Mouse (Mus musculus) embryonic fibroblast, embryonic 13.5 days (primary cell): Measurements from ENCODE around the gene Mgat4a.
"Not testable (repeated sequence)": the region's sequence is repeated elsewhere in the genome, so short reads cannot be mapped to it uniquely, and the experiment has no call there.

Source experiments
- CTCF ChIP-seq: IDR thresholded peaks from 2 replicates; pipeline ENCODE4 v1.5.1; 2011; ENCODE audit warnings: mild to moderate bottlenecking, control low read depth, low read length, moderate library complexity, borderline replicate concordance; ENCODE audit not compliant: insufficient read depth
- POLR2A ChIP-seq: IDR thresholded peaks from 2 replicates; pipeline ENCODE4 v1.6.1; 2011; ENCODE audit warnings: low read depth, mild to moderate bottlenecking, control low read depth, low read length, moderate library complexity

GRCm38 (mm10) chr1:37499395-37499794 lies 41.4 kb downstream of the Mgat4a start:
- TF ChIP-seq CTCF, POLR2A: not testable (repeated sequence)
